Mouse (Mus musculus): Measurements from ENCODE around the gene Aimp1.

DNA sequence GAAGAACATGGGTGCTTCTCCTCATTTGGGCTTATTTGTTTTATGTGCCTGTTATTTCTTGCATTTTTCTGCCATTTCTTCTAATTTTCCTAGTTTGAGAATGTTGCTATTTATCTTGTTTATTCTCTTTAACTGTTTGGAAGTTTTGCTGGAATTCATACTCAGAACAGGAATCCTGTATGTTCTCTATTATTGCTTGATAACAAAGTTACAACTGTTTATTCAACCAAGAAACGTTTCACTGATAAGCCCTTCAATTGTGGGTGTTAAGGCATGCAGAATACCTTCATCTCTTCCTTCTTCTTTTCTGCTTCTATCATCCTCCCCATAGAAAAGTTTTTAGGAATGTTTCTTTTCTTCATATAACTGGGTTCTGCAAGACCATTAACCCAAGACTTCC lies 37.4 kb downstream of the Aimp1 start:
- TF ChIP-seq POLR2A (IDR thresholded peaks at IDR 0.05; ENCODE audit: extremely low read depth, insufficient read depth, low read length) (no peak), CTCF (IDR thresholded peaks at IDR 0.05; ENCODE audit: extremely low read depth, insufficient read depth, low read length) (no peak)
